ENCODE assay signal across 8 mouse cellular contexts in genomic region chr7:28338108-28338998, GRCm38 (mm10). TPM values are rescaled to one million over a fixed set of nuclear protein-coding genes. Genes with fewer than 3 reads are reported as not detected.
DNase-seq lines count a peak whose midpoint lies in the region; ATAC-seq and TF ChIP-seq lines count a peak whose summit lies in the region.

Gene Supt5 (minus strand): TSS chr7:28338746.

- peaks cover 8% of the 10 kb centered on the region; the same call in 1 of the 2 replicates for H3K36me3 ChIP-seq in embryonic facial prominence, embryonic 13.5 days
- no peaks in the 10 kb centered on the region for H3K36me3 ChIP-seq in kidney, adult 2 months (ENCODE audit: control insufficient read depth, insufficient read depth, low read length)
- H3K36me3 ChIP-seq in limb, embryonic 12.5 days, result peaks cover 21% of the 10 kb centered on the region
- no peaks in the 10 kb centered on the region for H3K36me3 ChIP-seq in midbrain, embryonic 15.5 days (replicated peaks)
- H3K36me3 ChIP-seq in spleen, adult 2 months (ENCODE audit: control insufficient read depth, insufficient read depth, low read length), result no peaks in the 10 kb centered on the region

- no peak for TF ChIP-seq CTCF in kidney, adult 2 months (conservative IDR thresholded peaks at IDR 0.05; ENCODE audit: insufficient read depth, insufficient read length, low read depth, low read length)
- no peak for TF ChIP-seq CTCF in spleen, adult 2 months (IDR thresholded peaks at IDR 0.05; ENCODE audit: extremely low read depth, insufficient read depth, insufficient read length, insufficient replicate concordance)

- H3K9me3 ChIP-seq in embryonic facial prominence, embryonic 13.5 days, result no peaks in the 10 kb centered on the region
- H3K9me3 ChIP-seq in limb, embryonic 12.5 days, result no peaks in the 10 kb centered on the region
- no peaks in the 10 kb centered on the region for H3K9me3 ChIP-seq in midbrain, embryonic 15.5 days

- DNase-seq in 3134 (ENCODE audit: extremely low read depth, insufficient read length, low spot score), result peak; percentile 91
- peak; percentile 98 for DNase-seq in adrenal gland, postnatal 36 days
- DNase-seq in heart, adult 18-20 months, result peak; percentile 98 to 99
- peak; percentile 99 for DNase-seq in kidney, adult 2 months
- DNase-seq in spleen, adult 2 months (ENCODE audit: low read depth in 1 of 2, low spot score in 2 of 2), result peak; percentile 98

- peak within 1 kb of the TSS; percentile 91 for H3K27ac ChIP-seq in embryonic facial prominence, embryonic 13.5 days
- peak within 1 kb of the TSS; percentile 97 for H3K27ac ChIP-seq in kidney, adult 2 months (ENCODE audit: insufficient read depth, low read depth, low read length)
- H3K27ac ChIP-seq in limb, embryonic 12.5 days, result peak within 1 kb of the TSS; percentile 91
- peak within 1 kb of the TSS; percentile 87 for H3K27ac ChIP-seq in midbrain, embryonic 15.5 days
- peak within 1 kb of the TSS; percentile 92 for H3K27ac ChIP-seq in spleen, adult 2 months (ENCODE audit: insufficient read depth, low read length)

- peak within 1 kb of the TSS; percentile 99 for H3K9ac ChIP-seq in embryonic facial prominence, embryonic 13.5 days
- H3K9ac ChIP-seq in limb, embryonic 12.5 days (replicated peaks), result peak within 1 kb of the TSS; percentile 96
- peak within 1 kb of the TSS; percentile 80 for H3K9ac ChIP-seq in midbrain, embryonic 15.5 days

- peak within 1 kb of the TSS; percentile 78 for H3K4me2 ChIP-seq in embryonic facial prominence, embryonic 13.5 days
- peak within 1 kb of the TSS; percentile 78 for H3K4me2 ChIP-seq in limb, embryonic 12.5 days
- H3K4me2 ChIP-seq in midbrain, embryonic 15.5 days, result peak within 1 kb of the TSS; percentile 79

- WGBS in embryonic facial prominence, embryonic 13.5 days, result under 1% methylated on average over 77 of the region's 77 CpGs
- WGBS in kidney, adult 2 months, result under 1% methylated on average over 76 of the region's 77 CpGs
- under 1% methylated on average over 77 of the region's 77 CpGs for WGBS in limb, embryonic 12.5 days
- WGBS in midbrain, embryonic 15.5 days, result under 1% methylated on average over 77 of the region's 77 CpGs
- WGBS in spleen, adult 2 months, result under 1% methylated on average over 77 of the region's 77 CpGs

- TF ChIP-seq POLR2A in kidney, adult 2 months (IDR thresholded peaks at IDR 0.05; ENCODE audit: low read depth, low read length), result peak; percentile 82
- peak; percentile 92 for TF ChIP-seq POLR2A in spleen, adult 2 months (IDR thresholded peaks at IDR 0.05; ENCODE audit: low read depth, low read length)

- peak within 1 kb of the TSS; percentile 96 for H3K4me3 ChIP-seq in embryonic facial prominence, embryonic 13.5 days
- peak within 1 kb of the TSS; percentile 93 for H3K4me3 ChIP-seq in kidney, adult 2 months (ENCODE audit: insufficient read depth, low read depth, low read length)
- H3K4me3 ChIP-seq in limb, embryonic 12.5 days (replicated peaks), result peak within 1 kb of the TSS; percentile 92
- H3K4me3 ChIP-seq in midbrain, embryonic 15.5 days, result peak within 1 kb of the TSS; percentile 66
- H3K4me3 ChIP-seq in spleen, adult 2 months (ENCODE audit: extremely low read depth, insufficient read depth, insufficient read length), result peak within 1 kb of the TSS; percentile 86

- H3K4me1 ChIP-seq in embryonic facial prominence, embryonic 13.5 days, result peaks cover 23% of the 10 kb centered on the region
- peaks cover 9% of the 10 kb centered on the region; the same call in 1 of the 2 replicates for H3K4me1 ChIP-seq in kidney, adult 2 months (ENCODE audit: control insufficient read depth, insufficient read depth, low read length)
- H3K4me1 ChIP-seq in limb, embryonic 12.5 days (replicated peaks), result peaks cover 29% of the 10 kb centered on the region
- H3K4me1 ChIP-seq in midbrain, embryonic 15.5 days, result peaks cover 28% of the 10 kb centered on the region
- H3K4me1 ChIP-seq in spleen, adult 2 months (ENCODE audit: control insufficient read depth, insufficient read depth, insufficient read length), result no peaks in the 10 kb centered on the region; the same call in none of the 2 replicates

- H3K27me3 ChIP-seq in embryonic facial prominence, embryonic 13.5 days, result no peaks in the 10 kb centered on the region
- H3K27me3 ChIP-seq in kidney, adult 2 months (replicated peaks; ENCODE audit: control insufficient read depth, insufficient read depth, low read length), result no peaks in the 10 kb centered on the region
- no peaks in the 10 kb centered on the region for H3K27me3 ChIP-seq in limb, embryonic 12.5 days
- H3K27me3 ChIP-seq in midbrain, embryonic 15.5 days (replicated peaks), result no peaks in the 10 kb centered on the region
- no peaks in the 10 kb centered on the region for H3K27me3 ChIP-seq in spleen, adult 2 months (ENCODE audit: control insufficient read depth, insufficient read depth, low read length)

- peak; percentile 96 for ATAC-seq in embryonic facial prominence, embryonic 13.5 days (ENCODE audit: insufficient number of reproducible peaks, insufficient read depth, low FRiP score, low TSS enrichment, low read depth)
- ATAC-seq in limb, embryonic 12.5 days (ENCODE audit: insufficient number of reproducible peaks, insufficient read depth, low FRiP score, low TSS enrichment, low read depth), result peak; percentile 95
- peak; percentile 99 for ATAC-seq in midbrain, embryonic 15.5 days (replicated peaks)

RNA-seq across cellular contexts. Expression of gene Supt5, which starts in this region (rescaled TPM):
- total RNA-seq in adrenal gland, postnatal 36 days (2021), result 100 to 1,000 TPM; 122 to 287 TPM
- 88.3 and 93.4 TPM in 2 replicates for polyA plus RNA-seq in embryonic facial prominence, embryonic 13.5 days (2015; fragmentation: Nextera tagmentation; extraction: Ambion mirVana)
- total RNA-seq in heart, adult 18-20 months (2021), result 10 to 100 TPM; 53.4 to 60.9 TPM
- polyA plus RNA-seq in kidney, adult 2 months (2012; rRNA removed), result 86.8 and 88.6 TPM in 2 replicates
- polyA plus RNA-seq in limb, embryonic 12.5 days (2016; fragmentation: Nextera tagmentation; extraction: Ambion mirVana), result 99.0 and 117 TPM in 2 replicates
- polyA plus RNA-seq in midbrain, embryonic 15.5 days (2015; fragmentation: Nextera tagmentation; extraction: Ambion mirVana), result 111 and 112 TPM in 2 replicates
- polyA plus RNA-seq in spleen, adult 2 months (2012; rRNA removed), result 112 and 120 TPM in 2 replicates

Comparison
In these comparisons a context has a peak if more than half of its experiments do, and no peak if none do; other contexts are left out.
1. Peak in every context shown above with its lines: DNase-seq, ATAC-seq, H3K4me3 ChIP-seq and H3K27ac ChIP-seq.